Comparison of ENCODE assay signal across 20 mouse cellular contexts in genomic region chr10:17759772-17760171, GRCm38 (mm10). TPM values are rescaled to one million over a fixed set of nuclear protein-coding genes. Genes with fewer than 3 reads are reported as not detected.
"Had no signal": no experiment of that assay in that cellular context is flagged by ENCODE, and none has a peak within 500 bp of the region (broad histone marks: within the 10 kb centered on the region; RNA-seq: fewer than 3 reads in every experiment).

No protein-coding gene starts in this region.

- H3K9me3 ChIP-seq: midbrain, embryonic 12.5 days; neural tube, embryonic 15.5 days had no signal

- H3K4me2 ChIP-seq: lung, embryonic 14.5 days; midbrain, embryonic 12.5 days; neural tube, embryonic 13.5 days; neural tube, embryonic 15.5 days had no signal

- H3K4me1 ChIP-seq: midbrain, embryonic 10.5 days; midbrain, embryonic 12.5 days; neural tube, embryonic 13.5 days; neural tube, embryonic 15.5 days had no signal

- H3K27me3 ChIP-seq: midbrain, embryonic 12.5 days; neural tube, embryonic 13.5 days; neural tube, embryonic 15.5 days had no signal

- H3K4me3 ChIP-seq: midbrain, embryonic 10.5 days; midbrain, embryonic 12.5 days; myocyte; neural tube, embryonic 13.5 days; neural tube, embryonic 15.5 days had no signal

- H3K9ac ChIP-seq: lung, embryonic 14.5 days; midbrain, embryonic 12.5 days; neural tube, embryonic 13.5 days; neural tube, embryonic 15.5 days had no signal

- H3K36me3 ChIP-seq: midbrain, embryonic 10.5 days; midbrain, embryonic 12.5 days; neural tube, embryonic 15.5 days had no signal

- ATAC-seq: midbrain, embryonic 16.5 days had no signal

- DNase-seq: lung, adult 18-20 months; lung, embryonic 14.5 days; lung, postnatal 10 days; lung, postnatal 4 days; midbrain, embryonic 14.5 days; retina, postnatal 1 day; right cerebral cortex, adult 18-20 months; right cerebral cortex, postnatal 25 days; right cerebral cortex, postnatal 4 days; spleen, adult 18-20 months; thymus, adult 18-20 months; thymus, postnatal 25 days; thymus, postnatal 4 days had no signal

- H3K27ac ChIP-seq: midbrain, embryonic 10.5 days; midbrain, embryonic 12.5 days; neural tube, embryonic 13.5 days; neural tube, embryonic 15.5 days had no signal

RNA-seq across cellular contexts. Expression of gene Txlnb, which starts 36.3 kb away (rescaled TPM):
- polyA plus RNA-seq: small intestine, adult 2 months had no signal
